In the genomic region with DNA sequence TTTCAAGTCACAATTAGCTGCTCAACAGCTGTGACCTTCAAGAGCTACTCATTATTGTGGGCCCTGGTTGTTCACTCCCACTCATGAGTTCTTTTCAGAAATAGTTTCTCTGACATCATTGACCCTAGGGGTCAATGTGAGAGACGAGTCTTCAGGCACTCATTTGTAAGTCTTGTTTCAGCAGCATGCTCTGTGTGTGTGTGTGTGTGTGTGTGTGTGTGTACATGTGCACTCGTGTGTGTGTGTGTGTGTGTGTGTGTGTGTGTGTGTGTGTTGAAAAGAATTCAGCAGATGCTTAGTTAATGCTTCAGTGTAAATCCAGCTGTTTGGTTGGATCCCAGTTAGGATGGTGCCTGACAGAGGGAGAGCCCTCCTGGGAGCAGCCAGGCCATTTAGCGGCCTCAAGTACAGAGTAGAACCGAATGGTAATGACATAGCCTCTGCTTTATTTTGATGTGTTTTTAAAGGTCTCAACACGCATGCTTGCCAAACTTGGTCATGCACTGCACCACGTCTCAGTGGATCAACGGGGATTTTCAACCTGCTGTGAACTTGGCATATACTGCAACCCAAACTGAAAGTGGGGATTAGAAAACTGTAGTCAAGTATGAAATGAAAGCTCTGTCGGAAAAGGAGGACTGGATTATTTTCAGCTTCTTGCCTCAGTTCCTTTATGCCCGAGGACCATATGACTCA, we compare ENCODE assay signal across 11 mouse cellular contexts.
A peak's percentile ranks its signal among the peaks of the same experiment; 100 is the strongest.
DNase-seq lines count a peak whose midpoint lies in the region; ATAC-seq and TF ChIP-seq lines count a peak whose summit lies in the region.
"Had no signal": no experiment of that assay in that cellular context is flagged by ENCODE, and none has a peak within 500 bp of the region (broad histone marks: within the 10 kb centered on the region; RNA-seq: fewer than 3 reads in every experiment).

No protein-coding gene starts in this region.

- no peaks in the 10 kb centered on the region for H3K36me3 ChIP-seq in neural tube, embryonic 13.5 days
- no peaks in the 10 kb centered on the region for H3K36me3 ChIP-seq in lung, postnatal 0 days (ENCODE audit: insufficient read depth, low read length)
- H3K36me3 ChIP-seq in liver, postnatal 0 days (replicated peaks; ENCODE audit: insufficient read depth, low read length): no peaks in the 10 kb centered on the region
- H3K36me3 ChIP-seq: heart, embryonic 13.5 days; liver, embryonic 13.5 days had no signal

- H3K4me3 ChIP-seq in neural tube, embryonic 13.5 days: no peak overlapping the region
- no peak overlapping the region for H3K4me3 ChIP-seq in lung, postnatal 0 days (ENCODE audit: low read depth, low read length)
- H3K4me3 ChIP-seq in liver, postnatal 0 days (ENCODE audit: low read depth, low read length): no peak overlapping the region
- H3K4me3 ChIP-seq: erythroblast, embryonic 14.5 days; heart, embryonic 13.5 days; liver, embryonic 13.5 days had no signal

- TF ChIP-seq EP300 in lung, postnatal 0 days (IDR thresholded peaks at IDR 0.05): no peak
- TF ChIP-seq EP300 in liver, postnatal 0 days (IDR thresholded peaks at IDR 0.05; ENCODE audit: low read depth): no peak

- ATAC-seq in neural tube, embryonic 13.5 days (ENCODE audit: low read depth): no peak
- ATAC-seq in lung, postnatal 0 days: peak; percentile 56; the same call in 1 of the 2 replicates
- ATAC-seq in liver, postnatal 0 days: no peak

- 49% methylated on average over 9 of the region's 9 CpGs for WGBS in neural tube, embryonic 13.5 days
- 58% methylated on average over 9 of the region's 9 CpGs for WGBS in lung, postnatal 0 days
- WGBS in liver, postnatal 0 days (ENCODE audit: insufficient replicate concordance): 70% methylated on average over 9 of the region's 9 CpGs

- H3K9ac ChIP-seq in neural tube, embryonic 13.5 days: no peak overlapping the region
- no peak overlapping the region for H3K9ac ChIP-seq in lung, postnatal 0 days (replicated peaks; ENCODE audit: low read depth)
- no peak overlapping the region for H3K9ac ChIP-seq in liver, postnatal 0 days (replicated peaks)
- H3K9ac ChIP-seq: heart, embryonic 13.5 days; liver, embryonic 13.5 days had no signal

- H3K4me2 ChIP-seq in neural tube, embryonic 13.5 days: no peak overlapping the region
- H3K4me2 ChIP-seq in lung, postnatal 0 days (replicated peaks; ENCODE audit: low read depth, low read length): no peak overlapping the region
- no peak overlapping the region for H3K4me2 ChIP-seq in liver, postnatal 0 days (ENCODE audit: low read depth, low read length)
- H3K4me2 ChIP-seq: heart, embryonic 13.5 days; liver, embryonic 13.5 days had no signal

- H3K27me3 ChIP-seq in neural tube, embryonic 13.5 days: no peaks in the 10 kb centered on the region
- no peaks in the 10 kb centered on the region for H3K27me3 ChIP-seq in lung, postnatal 0 days (replicated peaks; ENCODE audit: insufficient read depth, low read length)
- H3K27me3 ChIP-seq in liver, postnatal 0 days (ENCODE audit: insufficient read depth, low read length): no peaks in the 10 kb centered on the region
- H3K27me3 ChIP-seq: heart, embryonic 13.5 days; liver, embryonic 13.5 days had no signal

- intact Hi-C loops in gastrocnemius, postnatal 14 days (cut with DNase I; ENCODE audit: low total_unique reads): no loop called here
- intact Hi-C loops in gastrocnemius, postnatal 36 days (cut with DNase I): no loop called here
- intact Hi-C loops in left cerebral cortex, postnatal 25 days (cut with DNase I): no loop called here

- H3K4me1 ChIP-seq in neural tube, embryonic 13.5 days (replicated peaks): peaks cover 16% of the 10 kb centered on the region; the same call in 1 of the 2 replicates
- H3K4me1 ChIP-seq in lung, postnatal 0 days (ENCODE audit: insufficient read depth, low read depth, low read length): no peaks in the 10 kb centered on the region
- no peaks in the 10 kb centered on the region for H3K4me1 ChIP-seq in liver, postnatal 0 days (ENCODE audit: insufficient read depth)
- H3K4me1 ChIP-seq: heart, embryonic 13.5 days; liver, embryonic 13.5 days had no signal

- DNase-seq in gastrocnemius, postnatal 14 days: peak; percentile 7
- DNase-seq in gastrocnemius, postnatal 36 days: no peak
- no peak for DNase-seq in neural tube, embryonic 10.5 days (ENCODE audit: extremely low spot score, low spot score)
- peak; percentile 52 for DNase-seq in lung, postnatal 0 days (ENCODE audit: low spot score)
- no peak for DNase-seq in left cerebral cortex, postnatal 25 days (ENCODE audit: low spot score in 2 of 2)
- no peak for DNase-seq in liver, postnatal 0 days
- DNase-seq in cerebellum, adult 11 months: no peak
- DNase-seq: liver, embryonic 13.5 days had no signal

- 0 out of 2 replicates have a peak overlapping the region, but pooled peaks have one; percentile 7 for H3K27ac ChIP-seq in neural tube, embryonic 13.5 days (replicated peaks)
- H3K27ac ChIP-seq in lung, postnatal 0 days (ENCODE audit: low read length): no peak overlapping the region
- no peak overlapping the region for H3K27ac ChIP-seq in liver, postnatal 0 days (ENCODE audit: low read depth)
- H3K27ac ChIP-seq: heart, embryonic 13.5 days; liver, embryonic 13.5 days had no signal

- no peaks in the 10 kb centered on the region for H3K9me3 ChIP-seq in neural tube, embryonic 13.5 days
- no peaks in the 10 kb centered on the region for H3K9me3 ChIP-seq in lung, postnatal 0 days (ENCODE audit: low read length)
- no peaks in the 10 kb centered on the region for H3K9me3 ChIP-seq in liver, postnatal 0 days (ENCODE audit: low read length)
- H3K9me3 ChIP-seq: heart, embryonic 13.5 days; liver, embryonic 13.5 days had no signal

- TF ChIP-seq CTCF in lung, postnatal 0 days (IDR thresholded peaks at IDR 0.05): no peak
- no peak for TF ChIP-seq CTCF in liver, postnatal 0 days (IDR thresholded peaks at IDR 0.05; ENCODE audit: low read depth)

Comparison
In these comparisons a context has a peak if more than half of its experiments do, and no peak if none do; other contexts are left out.
1. DNase-seq: peak in gastrocnemius, postnatal 14 days (single experiment) and lung, postnatal 0 days (single experiment); none in gastrocnemius, postnatal 36 days (0 of 2), neural tube, embryonic 10.5 days (single experiment), left cerebral cortex, postnatal 25 days (0 of 2), liver, postnatal 0 days (single experiment) and cerebellum, adult 11 months (single experiment).